Mouse (Mus musculus): Measurements from ENCODE around the gene Epas1. TPM values are rescaled to one million over a fixed set of nuclear protein-coding genes. Genes with fewer than 3 reads are reported as not detected.

The Epas1 gene
- polyA plus RNA-seq, 2 experiments = 3.0 to 3.4 TPM

DNA sequence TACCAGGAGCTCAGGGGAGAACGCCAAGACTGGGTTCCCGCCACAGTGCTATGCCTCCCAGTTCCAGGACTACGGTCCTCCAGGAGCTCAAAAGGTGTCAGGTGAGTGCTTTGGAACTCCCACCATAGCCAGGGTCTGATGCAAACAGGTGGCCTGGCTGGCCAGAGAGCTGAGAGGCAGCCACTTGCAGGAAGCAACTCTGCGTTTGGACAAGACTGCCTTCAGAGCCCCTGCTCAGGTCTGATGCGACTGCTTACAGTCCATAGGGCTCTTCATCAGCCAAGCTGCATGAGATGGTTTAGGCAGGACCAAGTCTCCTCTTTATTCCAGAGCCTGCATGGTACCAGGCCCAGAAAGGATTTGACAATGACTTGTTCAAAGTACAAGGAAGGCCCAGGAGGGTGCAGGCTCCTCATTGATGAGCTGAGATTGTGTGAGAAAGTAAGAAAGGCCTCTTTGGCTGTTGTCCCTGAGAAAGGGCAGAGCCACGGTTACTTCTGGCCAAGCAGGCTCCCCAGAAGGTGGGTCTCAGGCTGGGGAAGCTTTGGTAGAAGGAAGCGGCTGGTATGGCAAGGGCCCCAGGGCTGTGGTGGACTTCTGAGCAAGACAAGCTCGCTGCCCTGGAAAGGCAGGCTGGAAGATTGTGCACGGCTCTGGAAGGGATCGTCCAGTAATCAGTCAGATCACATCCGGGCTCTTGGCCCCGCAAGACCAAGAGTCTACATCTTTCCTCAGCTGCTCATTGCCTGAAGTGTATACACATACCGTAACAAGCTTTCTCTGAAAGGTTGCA lies 76.1 kb downstream of the Epas1 start:
- TF ChIP-seq CTCF (IDR thresholded peaks at IDR 0.05; ENCODE audit: low read depth) (no peak), EP300 (IDR thresholded peaks at IDR 0.05; ENCODE audit: low read depth) (no peak)
- no peak for ATAC-seq (ENCODE audit: insufficient read depth)
- WGBS (ENCODE audit: insufficient replicate concordance) = 74% methylated on average over 13 of the region's 13 CpGs
- Histone ChIP-seq H3K9ac (replicated peaks) (no peak overlapping the region), H3K36me3 (replicated peaks; ENCODE audit: control insufficient read depth, insufficient read depth, low read depth) (no peaks in the 10 kb centered on the region), H3K9me3 (ENCODE audit: control insufficient read depth, low read length) (no peaks in the 10 kb centered on the region), H3K4me2 (ENCODE audit: low read depth) (no peak overlapping the region), H3K27ac (no peak overlapping the region), H3K27me3 (ENCODE audit: control insufficient read depth, insufficient read depth, low read length) (no peaks in the 10 kb centered on the region), H3K4me1 (replicated peaks; ENCODE audit: control insufficient read depth in 2 of 2, insufficient read depth in 2 of 2, low read length in 1 of 2) (no peaks in the 10 kb centered on the region), H3K4me3 (ENCODE audit: insufficient read depth in 1 of 2, low read depth in 2 of 2, low read length in 2 of 2) (no peak overlapping the region)
- no peak for DNase-seq (ENCODE audit: low read depth in 3 of 3, low spot score in 3 of 3)

DNA sequence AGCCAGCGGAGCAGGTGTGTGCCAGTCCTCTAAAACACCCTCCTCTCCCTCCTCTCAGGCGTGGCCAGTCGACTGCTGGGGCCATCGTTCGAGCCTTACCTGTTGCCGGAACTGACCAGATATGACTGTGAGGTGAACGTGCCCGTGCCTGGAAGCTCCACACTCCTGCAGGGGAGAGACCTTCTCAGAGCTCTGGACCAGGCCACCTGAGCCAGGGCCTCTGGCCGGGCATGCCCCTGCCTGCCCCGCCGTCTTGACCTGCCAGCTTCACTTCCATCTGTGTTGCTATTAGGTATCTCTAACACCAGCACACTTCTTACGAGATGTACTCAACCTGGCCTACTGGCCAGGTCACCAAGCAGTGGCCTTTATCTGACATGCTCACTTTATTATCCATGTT lies 77.4 kb downstream of the Epas1 start:
- TF ChIP-seq EP300 (IDR thresholded peaks at IDR 0.05; ENCODE audit: low read depth) (no peak), CTCF (IDR thresholded peaks at IDR 0.05; ENCODE audit: low read depth) (no peak)
- Histone ChIP-seq H3K4me1 (replicated peaks; ENCODE audit: control insufficient read depth in 2 of 2, insufficient read depth in 2 of 2, low read length in 1 of 2) (no peaks in the 10 kb centered on the region), H3K9me3 (ENCODE audit: control insufficient read depth, low read length) (no peaks in the 10 kb centered on the region), H3K4me3 (ENCODE audit: insufficient read depth in 1 of 2, low read depth in 2 of 2, low read length in 2 of 2) (no peak overlapping the region), H3K27me3 (ENCODE audit: control insufficient read depth, insufficient read depth, low read length) (no peaks in the 10 kb centered on the region), H3K36me3 (replicated peaks; ENCODE audit: control insufficient read depth, insufficient read depth, low read depth) (no peaks in the 10 kb centered on the region), H3K9ac (replicated peaks) (no peak overlapping the region), H3K27ac (no peak overlapping the region), H3K4me2 (ENCODE audit: low read depth) (no peak overlapping the region)
- DNase-seq (ENCODE audit: low read depth in 3 of 3, low spot score in 3 of 3) (no peak), ATAC-seq (ENCODE audit: insufficient read depth) (no peak)
- WGBS (ENCODE audit: insufficient replicate concordance) = 75% methylated on average over 12 of the region's 12 CpGs

- Histone ChIP-seq H3K9me3 (ENCODE audit: control insufficient read depth, low read length) (no peaks in the 10 kb centered on the region), H3K4me3 (ENCODE audit: insufficient read depth in 1 of 2, low read depth in 2 of 2, low read length in 2 of 2) (no peak overlapping the region), H3K4me1 (replicated peaks; ENCODE audit: control insufficient read depth in 2 of 2, insufficient read depth in 2 of 2, low read length in 1 of 2) (no peaks in the 10 kb centered on the region), H3K27me3 (ENCODE audit: control insufficient read depth, insufficient read depth, low read length) (no peaks in the 10 kb centered on the region), H3K36me3 (replicated peaks; ENCODE audit: control insufficient read depth, insufficient read depth, low read depth) (no peaks in the 10 kb centered on the region), H3K27ac (no peak overlapping the region), H3K9ac (replicated peaks) (no peak overlapping the region), H3K4me2 (ENCODE audit: low read depth) (no peak overlapping the region)
- ATAC-seq (ENCODE audit: insufficient read depth) = no peak
- 56% methylated on average over 19 of the region's 19 CpGs for WGBS (ENCODE audit: insufficient replicate concordance)
- TF ChIP-seq EP300 (IDR thresholded peaks at IDR 0.05; ENCODE audit: low read depth) (no peak), CTCF (IDR thresholded peaks at IDR 0.05; ENCODE audit: low read depth) (peak; percentile 92)
- no peak for DNase-seq (ENCODE audit: low read depth in 3 of 3, low spot score in 3 of 3)
Measured at GRCm38 (mm10) chr17:86832562-86833327, 79.2 kb downstream of the Epas1 start.

DNA sequence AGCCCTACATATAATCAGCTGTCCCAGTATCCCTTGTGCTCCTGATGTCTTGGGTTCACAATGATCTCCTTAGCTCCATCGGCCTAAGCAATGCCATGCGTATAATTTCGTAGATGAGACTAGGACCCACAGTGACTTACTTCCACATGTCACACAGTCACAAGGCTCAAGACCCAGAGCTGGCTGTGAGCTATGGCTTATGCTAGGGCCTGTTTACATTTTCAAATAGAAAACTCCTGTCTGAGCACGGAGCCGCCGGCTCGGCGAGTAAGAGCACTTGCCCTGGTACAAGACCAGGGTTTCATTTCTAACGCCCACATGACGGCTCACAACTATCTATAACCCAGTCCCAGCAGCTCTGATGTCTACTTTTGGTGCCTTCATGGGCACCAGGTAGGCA lies 80.4 kb downstream of the Epas1 start:
- WGBS (ENCODE audit: insufficient replicate concordance) = 79% methylated on average over 10 of the region's 10 CpGs
- Histone ChIP-seq H3K27me3 (ENCODE audit: control insufficient read depth, insufficient read depth, low read length) (no peaks in the 10 kb centered on the region), H3K4me3 (ENCODE audit: insufficient read depth in 1 of 2, low read depth in 2 of 2, low read length in 2 of 2) (no peak overlapping the region), H3K9ac (replicated peaks) (no peak overlapping the region), H3K4me1 (replicated peaks; ENCODE audit: control insufficient read depth in 2 of 2, insufficient read depth in 2 of 2, low read length in 1 of 2) (no peaks in the 10 kb centered on the region), H3K4me2 (ENCODE audit: low read depth) (no peak overlapping the region), H3K27ac (no peak overlapping the region), H3K36me3 (replicated peaks; ENCODE audit: control insufficient read depth, insufficient read depth, low read depth) (no peaks in the 10 kb centered on the region), H3K9me3 (ENCODE audit: control insufficient read depth, low read length) (no peaks in the 10 kb centered on the region)
- DNase-seq (ENCODE audit: low read depth in 3 of 3, low spot score in 3 of 3) (no peak), ATAC-seq (ENCODE audit: insufficient read depth) (no peak)
- TF ChIP-seq EP300 (IDR thresholded peaks at IDR 0.05; ENCODE audit: low read depth) (no peak), CTCF (IDR thresholded peaks at IDR 0.05; ENCODE audit: low read depth) (no peak)

- no peaks in the 10 kb centered on the region for H3K4me1 ChIP-seq (replicated peaks; ENCODE audit: control insufficient read depth in 2 of 2, insufficient read depth in 2 of 2, low read length in 1 of 2)
- no peak overlapping the region for H3K9ac ChIP-seq (replicated peaks)
- TF ChIP-seq EP300 (IDR thresholded peaks at IDR 0.05; ENCODE audit: low read depth) = no peak
- TF ChIP-seq CTCF (IDR thresholded peaks at IDR 0.05; ENCODE audit: low read depth) = no peak
- H3K27me3 ChIP-seq (ENCODE audit: control insufficient read depth, insufficient read depth, low read length) = no peaks in the 10 kb centered on the region
- DNase-seq (ENCODE audit: low read depth in 3 of 3, low spot score in 3 of 3) (no peak), ATAC-seq (ENCODE audit: insufficient read depth) (no peak)
- no peak overlapping the region for H3K27ac ChIP-seq
- no peak overlapping the region for H3K4me3 ChIP-seq (ENCODE audit: insufficient read depth in 1 of 2, low read depth in 2 of 2, low read length in 2 of 2)
- no peak overlapping the region for H3K4me2 ChIP-seq (ENCODE audit: low read depth)
- 64% methylated on average over 5 of the region's 5 CpGs for WGBS (ENCODE audit: insufficient replicate concordance)
- H3K36me3 ChIP-seq (replicated peaks; ENCODE audit: control insufficient read depth, insufficient read depth, low read depth) = no peaks in the 10 kb centered on the region
- no peaks in the 10 kb centered on the region for H3K9me3 ChIP-seq (ENCODE audit: control insufficient read depth, low read length)
Measured at GRCm38 (mm10) chr17:86839308-86839707, 85.8 kb downstream of the Epas1 start.

Measured in liver, embryonic 14.5 days (tissue).